Mouse (Mus musculus) hindbrain, postnatal 0 days (tissue): Measurements from ENCODE around the gene Mars. TPM values are rescaled to one million over a fixed set of nuclear protein-coding genes. Genes with fewer than 3 reads are reported as not detected.

Experiments used
- ATAC-seq: fragments of 200-750 bp; cut with Nextera tagmentation; 2 replicates; pipeline ENCODE4 v1.8.0; 2017; ENCODE audit warnings: mild to moderate bottlenecking, moderate TSS enrichment, moderate library complexity
- DNase-seq: peaks from one replicate; pipeline ENCODE4 v3.0.0-alpha.2; 2015; ENCODE audit warnings: low spot score
- H3K27ac ChIP-seq: fragments of 300-500 bp; sonication (generic); 2 replicates; pipeline ENCODE4 v1.5.1; 2014; ENCODE audit warnings: mild to moderate bottlenecking
- H3K27me3 ChIP-seq: fragments of 300-500 bp; sonication (generic); 2 replicates; pipeline ENCODE4 v1.6.1; 2014; ENCODE audit warnings: low read length, mixed read lengths; ENCODE audit not compliant: insufficient read depth
- H3K36me3 ChIP-seq: fragments of 300-500 bp; sonication (generic); 2 replicates; pipeline ENCODE4 v1.6.1; 2014; ENCODE audit warnings: low read length, mixed read lengths; ENCODE audit not compliant: insufficient read depth
- H3K4me1 ChIP-seq: fragments of 300-500 bp; sonication (generic); 2 replicates; pipeline ENCODE4 v1.6.1; 2014; ENCODE audit warnings: antibody characterized with exemption, low read length, mixed read lengths; ENCODE audit not compliant: insufficient read depth
- H3K4me2 ChIP-seq: fragments of 300-500 bp; sonication (generic); 2 replicates; pipeline ENCODE4 v1.6.1; 2014; ENCODE audit warnings: low read depth, mild to moderate bottlenecking, low read length, moderate library complexity, mixed read lengths
- H3K4me3 ChIP-seq: fragments of 300-500 bp; sonication (generic); 2 replicates; pipeline ENCODE4 v1.5.1; 2014; ENCODE audit warnings: low read length
- H3K9ac ChIP-seq: fragments of 300-500 bp; sonication (generic); replicated peaks from 2 replicates; pipeline ENCODE4 v1.6.1; 2014; ENCODE audit warnings: mild to moderate bottlenecking, low read length, moderate library complexity, mixed read lengths
- H3K9me3 ChIP-seq: fragments of 300-500 bp; sonication (generic); 2 replicates; pipeline ENCODE4 v1.6.1; 2016; ENCODE audit warnings: low read length, mixed read lengths
- CTCF ChIP-seq: IDR thresholded peaks from 2 replicates; pipeline ENCODE4 v1.5.1; 2016; ENCODE audit warnings: antibody characterized with exemption, control low read depth, low read depth
- WGBS: fragments of 180-500 bp; shearing (Covaris S2); extraction: QIAGEN DNeasy Blood & Tissue Kit; methylation state at CpG from one replicate; pipeline ENCODE4 v1.1.7; 2014; 5-methylcytosine and 5-hydroxymethylcytosine counted together
- polyA plus RNA-seq: library from polyadenylated mRNA; unstranded; fragments of >200 nt; fragmentation: Nextera tagmentation; extraction: Ambion mirVana; gene quantifications from 2 replicates; pipeline ENCODE4 v1.2.1, GENCODE M21; 2015
- total RNA-seq: library from RNA; depleted of rRNA; stranded (reverse); fragments of >200 nt; gene quantifications from 2 replicates; pipeline ENCODE4 v1.2.3, GENCODE M21; 2014

Gene Mars
- total and polyA plus RNA-seq, 2 experiments from 2014 or later, result 90.4 to 104 TPM

- H3K9ac ChIP-seq, result peak overlapping the region; percentile 1; the same call in 1 of the 2 replicates
- H3K4me2 ChIP-seq, result peak overlapping the region; percentile 63
- no peaks in the 10 kb centered on the region for H3K9me3 ChIP-seq
- H3K4me3 ChIP-seq, result peak overlapping the region; percentile 35
- WGBS, result 4% methylated on average over 29 of the region's 29 CpGs
- H3K4me1 ChIP-seq, result no peaks in the 10 kb centered on the region
- TF ChIP-seq CTCF, result no peak
- no peaks in the 10 kb centered on the region for H3K36me3 ChIP-seq
- peaks cover 46% of the 10 kb centered on the region for H3K27me3 ChIP-seq
- no peak overlapping the region for H3K27ac ChIP-seq
- DNase-seq (no peak), ATAC-seq (peak; percentile 3; the same call in 1 of the 2 replicates)
Measured at GRCm38 (mm10) chr10:127326828-127327227, 15.2 kb upstream of the Mars start.

GRCm38 (mm10) chr10:127326017-127326801 is 14.6 kb upstream of the Mars start:
- no peaks in the 10 kb centered on the region for H3K36me3 ChIP-seq
- H3K9me3 ChIP-seq, result no peaks in the 10 kb centered on the region
- peak overlapping the region; percentile 1; the same call in 1 of the 2 replicates for H3K9ac ChIP-seq
- TF ChIP-seq CTCF, result no peak
- H3K27ac ChIP-seq, result no peak overlapping the region
- H3K4me3 ChIP-seq, result peak overlapping the region; percentile 35
- H3K27me3 ChIP-seq, result peaks cover 46% of the 10 kb centered on the region
- peak; percentile 10; the same call in 1 of the 2 replicates for ATAC-seq
- no peaks in the 10 kb centered on the region for H3K4me1 ChIP-seq
- DNase-seq, result no peak
- WGBS, result under 1% methylated on average over 54 of the region's 54 CpGs
- peak overlapping the region; percentile 63 for H3K4me2 ChIP-seq

- ATAC-seq, result no peak
- no peaks in the 10 kb centered on the region for H3K4me1 ChIP-seq
- H3K9me3 ChIP-seq, result no peaks in the 10 kb centered on the region
- H3K9ac ChIP-seq, result no peak overlapping the region
- H3K4me3 ChIP-seq, result no peak overlapping the region
- H3K4me2 ChIP-seq, result peak overlapping the region; percentile 63
- peaks cover 46% of the 10 kb centered on the region for H3K27me3 ChIP-seq
- no peak overlapping the region for H3K27ac ChIP-seq
- no peak for TF ChIP-seq CTCF
- 39% methylated on average over 14 of the region's 14 CpGs for WGBS
- no peak for DNase-seq
- H3K36me3 ChIP-seq, result no peaks in the 10 kb centered on the region
Measured at GRCm38 (mm10) chr10:127325454-127326016, 13.9 kb upstream of the Mars start.

- no peak overlapping the region for H3K4me3 ChIP-seq
- 14% methylated on average over 7 of the region's 7 CpGs for WGBS
- DNase-seq (peak; percentile 62), ATAC-seq (no peak)
- H3K27ac ChIP-seq, result no peak overlapping the region
- H3K36me3 ChIP-seq, result no peaks in the 10 kb centered on the region
- no peak overlapping the region for H3K9ac ChIP-seq
- no peak overlapping the region for H3K4me2 ChIP-seq
- no peaks in the 10 kb centered on the region for H3K9me3 ChIP-seq
- H3K27me3 ChIP-seq, result peaks cover 46% of the 10 kb centered on the region
- TF ChIP-seq CTCF, result peak; percentile 62
- H3K4me1 ChIP-seq, result no peaks in the 10 kb centered on the region
Measured at GRCm38 (mm10) chr10:127324495-127324894, 12.9 kb upstream of the Mars start.

- Histone ChIP-seq H3K9ac (no peak overlapping the region), H3K27me3 (peaks cover 41% of the 10 kb centered on the region)
- WGBS, result 72% methylated on average over 17 of the region's 17 CpGs
Measured at GRCm38 (mm10) chr10:127323131-127323855, 11.7 kb upstream of the Mars start.

GRCm38 (mm10) chr10:127322669-127323068 is 11.1 kb upstream of the Mars start:
- H3K9ac ChIP-seq, result no peak overlapping the region
- peaks cover 37% of the 10 kb centered on the region for H3K27me3 ChIP-seq
- ATAC-seq (no peak), DNase-seq (no peak)
- H3K9me3 ChIP-seq, result no peaks in the 10 kb centered on the region
- no peaks in the 10 kb centered on the region for H3K36me3 ChIP-seq
- no peak overlapping the region for H3K4me3 ChIP-seq
- WGBS, result 92% methylated on average over 4 of the region's 4 CpGs
- H3K4me1 ChIP-seq, result no peaks in the 10 kb centered on the region
- no peak overlapping the region for H3K4me2 ChIP-seq
- no peak for TF ChIP-seq CTCF
- no peak overlapping the region for H3K27ac ChIP-seq

More at GRCm38 (mm10) chr10:127323131-127323855, 11.7 kb upstream of the Mars start:
- Histone ChIP-seq H3K4me2 (no peak overlapping the region), H3K36me3 (no peaks in the 10 kb centered on the region), H3K27ac (no peak overlapping the region), H3K4me1 (no peaks in the 10 kb centered on the region), H3K9me3 (no peaks in the 10 kb centered on the region), H3K4me3 (no peak overlapping the region)
- no peak for TF ChIP-seq CTCF
- no peak for DNase-seq
- ATAC-seq, result no peak
